Mouse (Mus musculus): Measurements from ENCODE around the gene Fam169b.

DNA sequence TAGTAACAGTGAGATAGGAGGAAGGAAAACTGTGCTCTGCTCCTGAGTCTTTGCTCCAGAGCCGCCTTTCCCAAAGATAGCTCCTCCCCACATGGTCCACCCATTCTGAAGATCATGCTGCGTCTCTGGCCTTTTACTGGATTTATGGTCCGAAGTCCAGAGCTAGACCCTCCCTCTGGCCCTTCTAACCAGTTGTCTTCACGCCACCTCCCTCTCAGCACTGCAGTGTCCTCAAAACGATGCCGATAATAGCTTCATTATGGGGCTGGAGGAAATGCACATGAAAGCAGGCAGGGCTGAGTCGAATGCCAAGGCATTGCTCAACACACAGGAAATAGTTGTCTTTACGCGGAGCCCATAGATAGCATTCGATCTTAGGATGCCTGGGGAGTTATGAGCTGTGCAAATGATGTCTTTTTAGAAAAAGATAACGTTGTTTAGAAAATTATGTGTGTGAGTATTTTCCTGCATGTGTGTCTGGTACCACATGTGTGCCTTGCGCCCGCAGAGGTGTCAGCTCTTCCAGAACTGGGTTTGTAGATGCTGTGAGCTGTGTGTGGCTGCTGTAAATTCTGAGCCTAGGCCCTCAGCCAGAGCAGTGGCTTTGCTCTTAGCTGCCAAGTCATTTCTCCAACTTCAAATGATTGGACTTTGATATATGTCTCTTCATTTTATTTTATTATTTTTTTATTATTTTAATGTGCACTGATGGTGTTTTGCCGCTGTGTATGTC, 46.6 kb downstream of the Fam169b start:
- TF ChIP-seq CTCF (IDR thresholded peaks at IDR 0.05; ENCODE audit: borderline replicate concordance, control insufficient read depth, extremely low read depth, insufficient read depth, low read length, poor library complexity) (no peak), POLR2A (IDR thresholded peaks at IDR 0.05; ENCODE audit: control insufficient read depth, extremely low read depth, insufficient read depth, low read length, poor library complexity) (no peak)

All from thymus, adult 2 months (tissue).